Mouse (Mus musculus) myocyte (in vitro differentiated cells): ENCODE data around the gene Wnt3.

ENCODE experiments used
- MYOD1 ChIP-seq, 3 experiments: IDR thresholded peaks; one replicate each; pipeline ENCODE4 v1.6.1; 2011; ENCODE audit warnings: control low read depth in 2 of 3, low read depth in 2 of 3, mild to moderate bottlenecking in 2 of 3, moderate library complexity in 1 of 3; ENCODE audit not compliant: insufficient read length in 2 of 3, control insufficient read depth in 1 of 3
- POLR2A ChIP-seq: IDR thresholded peaks from one replicate; pipeline ENCODE4 v1.6.1; 2011; ENCODE audit warnings: low read depth, mild to moderate bottlenecking, control low read depth, moderate library complexity; ENCODE audit not compliant: insufficient read length

DNA sequence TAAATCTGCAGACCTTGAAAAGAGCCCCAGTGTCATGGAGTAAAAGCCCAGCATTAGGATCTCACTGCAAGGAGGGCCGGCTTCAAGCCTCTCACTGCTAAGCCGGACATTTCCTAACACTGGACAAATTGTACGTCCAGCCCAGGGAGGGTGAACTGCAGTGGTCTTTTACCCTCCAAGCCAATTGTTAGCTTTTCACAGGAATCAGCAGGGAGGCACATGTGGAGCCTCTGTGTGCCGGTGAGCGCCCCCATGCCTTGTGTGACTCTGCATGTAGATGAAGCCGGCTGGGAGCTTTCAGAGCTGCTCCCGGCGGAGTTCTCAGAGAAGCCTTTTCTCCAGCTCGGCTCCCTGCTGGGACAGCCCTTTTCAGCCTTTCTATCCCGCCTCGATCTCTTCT is 66.9 kb downstream of the Wnt3 start:
- TF ChIP-seq POLR2A (no peak), MYOD1 (IDR thresholded peaks at IDR 0.05; ENCODE audit: control insufficient read depth in 1 of 3, insufficient read length in 2 of 3, low read depth in 2 of 3) (no peak)
